Mouse (Mus musculus) layer of hippocampus, postnatal 36 days (tissue): ENCODE data around the gene Mettl13. TPM values are rescaled to one million over a fixed set of nuclear protein-coding genes. Genes with fewer than 3 reads are reported as not detected.
A peak's percentile ranks its signal among the peaks of the same experiment; 100 is the strongest.

Experiments
- DNase-seq, 2 experiments: peaks; one replicate each; pipeline ENCODE4 v3.0.0; 2022
- total RNA-seq, 2 experiments: library from RNA; stranded (reverse); gene quantifications; 2 replicates each; pipeline ENCODE4 v1.2.3; 2021

Gene Mettl13
- total RNA-seq, 2 experiments from 2014 or later, result 10.4 to 11.1 TPM

- no peak for DNase-seq
These were observed 16.0 kb downstream of the Mettl13 start for GRCm38 (mm10) chr1:162532330-162532729.

- DNase-seq, result no peak
These were observed 16.8 kb downstream of the Mettl13 start for GRCm38 (mm10) chr1:162531584-162531983.

GRCm38 (mm10) chr1:162530666-162531065, 17.7 kb downstream of the Mettl13 start:
- DNase-seq, result no peak

GRCm38 (mm10) chr1:162529651-162530050, 18.7 kb downstream of the Mettl13 start:
- DNase-seq, result no peak

GRCm38 (mm10) chr1:162515116-162515515, 33.2 kb downstream of the Mettl13 start:
- DNase-seq, result no peak

- DNase-seq, result no peak
These were observed 38.4 kb downstream of the Mettl13 start for GRCm38 (mm10) chr1:162510013-162510356.

GRCm38 (mm10) chr1:162509329-162510012, 38.9 kb downstream of the Mettl13 start:
- DNase-seq, result peak in 1 of 2 experiments; percentile 13

GRCm38 (mm10) chr1:162508211-162509005, 39.9 kb downstream of the Mettl13 start:
- no peak for DNase-seq

- DNase-seq, result no peak
These were observed 41.8 kb downstream of the Mettl13 start for GRCm38 (mm10) chr1:162506516-162506915.

GRCm38 (mm10) chr1:162505649-162506048, 42.7 kb downstream of the Mettl13 start:
- DNase-seq, result no peak

Other genes starting within 250 kb of the Mettl13 start
- gene Dnm3, start 70.5 kb downstream of the Mettl13 start, total RNA-seq, result 10 to 100 TPM; 79.8 to 80.9 TPM
- 100 to 1,000 TPM; 100 to 105 TPM for gene Vamp4, start 22.0 kb upstream of the Mettl13 start, total RNA-seq
- 1 to 10 TPM; 4.0 TPM for gene Myoc, start 90.6 kb upstream of the Mettl13 start, total RNA-seq
- not detected for gene Myocos, start 109.7 kb upstream of the Mettl13 start, total RNA-seq
- 100 to 1,000 TPM; 169 to 207 TPM for gene Prrc2c, start 192.0 kb upstream of the Mettl13 start, total RNA-seq